Comparison of ENCODE assay signal across 16 mouse cellular contexts in genomic region chr2:157859046-157859701, GRCm38 (mm10). TPM values are rescaled to one million over a fixed set of nuclear protein-coding genes. Genes with fewer than 3 reads are reported as not detected.
A peak's percentile ranks its signal among the peaks of the same experiment; 100 is the strongest.
DNase-seq lines count a peak whose midpoint lies in the region; ATAC-seq lines count a peak whose summit lies in the region.
"Had no signal": no experiment of that assay in that cellular context is flagged by ENCODE, and none has a peak within 500 bp of the region (broad histone marks: within the 10 kb centered on the region; RNA-seq: fewer than 3 reads in every experiment).

No protein-coding gene starts in this region.

- 74% methylated on average over 8 of the region's 8 CpGs for WGBS in forebrain, embryonic 13.5 days
- WGBS in forebrain, embryonic 10.5 days = 97% methylated on average over 8 of the region's 8 CpGs
- WGBS in limb, embryonic 10.5 days = 87% methylated on average over 8 of the region's 8 CpGs

- H3K36me3 ChIP-seq in forebrain, embryonic 13.5 days (ENCODE audit: poor library complexity, severe bottlenecking) = no peaks in the 10 kb centered on the region
- no peaks in the 10 kb centered on the region for H3K36me3 ChIP-seq in forebrain, embryonic 10.5 days (replicated peaks)
- no peaks in the 10 kb centered on the region for H3K36me3 ChIP-seq in limb, embryonic 10.5 days
- H3K36me3 ChIP-seq: stomach, embryonic 15.5 days had no signal

- peak overlapping the region; percentile 65 for H3K27ac ChIP-seq in forebrain, embryonic 13.5 days
- no peak overlapping the region; the same call in 1 of the 2 replicates for H3K27ac ChIP-seq in forebrain, embryonic 10.5 days
- H3K27ac ChIP-seq in limb, embryonic 10.5 days = peak overlapping the region; percentile 37; the same call in 1 of the 2 replicates
- H3K27ac ChIP-seq: stomach, embryonic 15.5 days had no signal

- H3K4me1 ChIP-seq in forebrain, embryonic 13.5 days = peaks cover 39% of the 10 kb centered on the region
- H3K4me1 ChIP-seq in forebrain, embryonic 10.5 days = peaks cover 26% of the 10 kb centered on the region
- peaks cover 35% of the 10 kb centered on the region for H3K4me1 ChIP-seq in limb, embryonic 10.5 days
- H3K4me1 ChIP-seq: stomach, embryonic 15.5 days had no signal

- no peak for ATAC-seq in forebrain, embryonic 13.5 days
- ATAC-seq in monocyte, adult 5-6 weeks (replicated peaks; ENCODE audit: insufficient number of reproducible peaks, low FRiP score, low TSS enrichment, poor library complexity, severe bottlenecking) = no peak

- no peak for DNase-seq in forebrain, embryonic 10.5 days (ENCODE audit: extremely low spot score, low spot score)
- peak; percentile 5 for DNase-seq in NIH3T3 (ENCODE audit: low read depth)
- DNase-seq in cerebellum, postnatal 10 days = peak; percentile 94 to 96
- DNase-seq in limb, embryonic 10.5 days (ENCODE audit: low spot score) = no peak
- DNase-seq in gastrocnemius, postnatal 25 days = no peak
- DNase-seq in thymus, adult 18-20 months = no peak
- DNase-seq: embryo, embryonic 11 days; heart, postnatal 14 days; kidney, adult 18-20 months; lung, adult 18-20 months had no signal

- no peak overlapping the region for H3K4me3 ChIP-seq in forebrain, embryonic 13.5 days
- no peak overlapping the region for H3K4me3 ChIP-seq in forebrain, embryonic 10.5 days
- H3K4me3 ChIP-seq in limb, embryonic 10.5 days = no peak overlapping the region
- H3K4me3 ChIP-seq: stomach, embryonic 15.5 days had no signal

- H3K9me3 ChIP-seq in forebrain, embryonic 13.5 days (replicated peaks) = no peaks in the 10 kb centered on the region
- H3K9me3 ChIP-seq in forebrain, embryonic 10.5 days = no peaks in the 10 kb centered on the region
- H3K9me3 ChIP-seq in limb, embryonic 10.5 days (replicated peaks) = no peaks in the 10 kb centered on the region
- H3K9me3 ChIP-seq: stomach, embryonic 15.5 days had no signal

- H3K4me2 ChIP-seq in forebrain, embryonic 13.5 days = no peak overlapping the region
- H3K4me2 ChIP-seq: stomach, embryonic 15.5 days had no signal

- peak overlapping the region; percentile 22; the same call in 1 of the 2 replicates for H3K9ac ChIP-seq in forebrain, embryonic 13.5 days
- H3K9ac ChIP-seq: stomach, embryonic 15.5 days had no signal

- H3K27me3 ChIP-seq in forebrain, embryonic 13.5 days = no peaks in the 10 kb centered on the region
- H3K27me3 ChIP-seq in forebrain, embryonic 10.5 days (ENCODE audit: poor library complexity, severe bottlenecking) = no peaks in the 10 kb centered on the region
- no peaks in the 10 kb centered on the region for H3K27me3 ChIP-seq in limb, embryonic 10.5 days (ENCODE audit: low read depth, poor library complexity, severe bottlenecking)
- H3K27me3 ChIP-seq: stomach, embryonic 15.5 days had no signal

RNA-seq across cellular contexts. Expression of gene Vstm2l, which starts 55.3 kb away (rescaled TPM):
- polyA plus RNA-seq in forebrain, embryonic 13.5 days (2015; fragmentation: Nextera tagmentation; extraction: Ambion mirVana) = 1.9 and 2.7 TPM in 2 replicates
- 0.10 and 0.11 TPM in 2 replicates for polyA plus RNA-seq in forebrain, embryonic 10.5 days (2016; fragmentation: Nextera tagmentation; extraction: Ambion mirVana)
- not detected in 2 replicates for polyA plus RNA-seq in limb, embryonic 10.5 days (2016; fragmentation: Nextera tagmentation; extraction: Ambion mirVana)
- total RNA-seq in gastrocnemius, postnatal 25 days (2021) = not detected
- not detected in 3 replicates for total RNA-seq in monocyte, adult 5-6 weeks (2017)
- total RNA-seq: heart, postnatal 14 days; megakaryocyte-erythroid progenitor cell, adult 5-6 weeks had no signal
- polyA plus RNA-seq: gonadal fat pad, adult 2 months; limb, embryonic 11.5 days had no signal

Comparison
In these comparisons a context has a peak if more than half of its experiments do, and no peak if none do; other contexts are left out.
1. DNase-seq: peak in NIH3T3 (single experiment) and cerebellum, postnatal 10 days (2 of 2); none in forebrain, embryonic 10.5 days (single experiment), limb, embryonic 10.5 days (single experiment), gastrocnemius, postnatal 25 days (single experiment) and thymus, adult 18-20 months (0 of 2).